Mouse (Mus musculus) cortical plate, adult 2 months (tissue): ENCODE data around the gene B230217C12Rik.

Source experiments
- CTCF ChIP-seq: fragments of 200-500 bp; IDR thresholded peaks from 2 replicates; pipeline ENCODE4 v1.5.1; 2011; ENCODE audit warnings: mild to moderate bottlenecking, control low read depth, low read length; ENCODE audit not compliant: insufficient read depth; ENCODE audit errors: extremely low read depth
- POLR2A ChIP-seq: fragments of 200-500 bp; IDR thresholded peaks from 2 replicates; pipeline ENCODE4 v1.6.1; 2011; ENCODE audit warnings: mild to moderate bottlenecking, low read length, control low read depth; ENCODE audit not compliant: insufficient read depth; ENCODE audit errors: extremely low read depth

- no peak for TF ChIP-seq CTCF
- TF ChIP-seq POLR2A = no peak; the same call in 1 of the 2 replicates
Measured at GRCm38 (mm10) chr11:97799994-97800690, 40.4 kb upstream of the B230217C12Rik start.
